Mouse (Mus musculus) forelimb bud, embryonic 11.5 days (tissue): ENCODE data around the gene Olfr676.
"Not testable (repeated sequence)": the region's sequence is repeated elsewhere in the genome, so short reads cannot be mapped to it uniquely, and the experiment has no call there.

Source experiments
- DNase-seq: peaks from one replicate; pipeline ENCODE4 v3.0.0-alpha.2; 2012; ENCODE audit warnings: low read depth, low spot score

Olfr676 gene

DNA sequence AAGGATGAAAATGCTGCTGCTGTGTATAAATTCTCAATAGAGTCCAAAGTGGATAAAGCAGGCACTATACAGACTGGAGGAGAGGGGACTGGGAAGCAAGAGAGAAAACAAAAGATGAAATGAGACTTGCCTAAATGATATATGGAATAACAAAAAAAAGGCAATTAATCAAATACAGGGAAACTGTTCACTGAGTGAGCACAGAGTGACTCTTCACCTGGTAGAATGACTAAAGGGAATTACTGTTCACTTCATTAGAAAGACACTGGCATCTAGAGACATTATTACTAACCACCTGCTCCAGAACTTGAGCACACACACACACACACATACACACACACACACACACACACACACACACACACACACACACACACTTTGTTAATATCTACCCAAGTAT, at the start of gene Olfr676:
TSS of gene Olfr676 (plus strand) at position 301 of the 400 bp plus-strand sequence.
- DNase-seq: no peak

GRCm38 (mm10) chr7:105001929-105002328, 30.6 kb upstream of the Olfr676 start, which contains the start of gene Olfr672:
Olfr672 (minus strand) TSS chr7:105002029.
- DNase-seq: no peak

DNA sequence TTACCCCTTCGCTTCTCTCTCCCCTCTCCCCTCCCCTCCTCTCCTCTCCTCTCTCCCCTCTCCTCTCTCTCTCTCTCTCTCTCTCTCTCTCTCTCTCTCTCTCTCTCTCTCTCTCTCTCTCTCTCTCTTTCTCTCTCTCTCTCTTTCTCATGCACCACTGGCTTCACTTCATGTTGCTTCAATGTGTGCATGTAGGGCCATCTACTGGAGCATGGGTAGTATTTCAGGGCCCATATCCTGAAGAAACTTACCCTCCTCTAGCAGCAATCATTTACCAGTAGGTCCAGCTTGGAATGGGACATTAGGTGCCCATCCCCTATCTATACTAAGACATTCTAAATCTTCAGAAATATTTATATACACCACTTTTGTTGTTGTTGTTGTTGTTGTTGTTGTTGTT, 10.0 kb upstream of the Olfr676 start:
- DNase-seq: no peak

DNA sequence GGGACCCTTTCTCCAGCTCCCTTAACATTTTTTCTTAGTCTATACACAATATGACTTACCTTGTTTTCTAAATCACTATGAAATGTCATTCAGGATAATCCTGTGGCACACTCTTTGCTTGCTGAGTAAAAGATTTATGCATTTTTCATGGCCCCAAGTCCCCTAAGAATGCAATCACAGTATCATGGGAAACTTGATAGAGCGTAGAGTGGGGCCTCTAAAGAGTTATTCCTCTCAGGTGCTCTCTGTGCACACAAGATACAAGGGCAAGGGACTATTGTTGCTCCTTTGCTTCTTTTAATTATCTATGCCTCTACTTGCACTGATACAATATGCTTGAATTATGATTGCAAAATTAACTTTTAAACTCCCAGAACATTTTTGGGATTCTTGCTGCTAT, 4.1 kb upstream of the Olfr676 start, which contains the start of gene Olfr675:
TSS of gene Olfr675 (minus strand) at position 101 of the 400 bp plus-strand sequence.
- no peak for DNase-seq

DNA sequence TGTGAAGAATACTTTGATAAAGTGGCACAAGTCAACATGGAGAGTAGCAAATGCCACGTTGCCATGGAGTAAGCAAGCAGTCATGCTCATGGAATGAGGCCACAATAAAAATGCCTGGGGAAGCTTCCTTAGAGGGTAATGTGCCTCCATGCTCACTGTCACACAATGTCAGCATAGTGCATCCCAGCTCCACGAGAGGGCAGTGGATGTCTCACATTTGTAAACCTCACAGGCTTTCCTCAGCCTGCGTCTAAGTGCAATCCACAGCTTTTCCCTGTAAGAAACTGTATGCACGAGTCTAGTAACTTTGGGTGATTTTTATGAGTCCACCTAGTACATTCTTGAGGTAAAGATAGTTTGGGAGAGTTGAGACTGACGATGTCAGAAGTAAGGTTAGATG, 1.3 kb downstream of the Olfr676 start:
- not testable (repeated sequence) for DNase-seq

GRCm38 (mm10) chr7:105058951-105059350, 26.5 kb downstream of the Olfr676 start:
- DNase-seq: no peak

- no peak for DNase-seq
These were observed 31.7 kb downstream of the Olfr676 start, which contains the start of gene Olfr678 for GRCm38 (mm10) chr7:105064175-105064574. Olfr678 (plus strand) TSS chr7:105064475.

- no peak for DNase-seq
These were observed 48.4 kb downstream of the Olfr676 start, which contains the start of gene Olfr679 for GRCm38 (mm10) chr7:105080905-105081304. Olfr679 (plus strand) TSS chr7:105081205.
